Mouse (Mus musculus): ENCODE results near the gene Cript. TPM values are rescaled to one million over a fixed set of nuclear protein-coding genes. Genes with fewer than 3 reads are reported as not detected.

The Cript gene
- total and polyA plus RNA-seq, 3 experiments, result 30.2 to 41.8 TPM; not detected in 1

- Histone ChIP-seq H3K9me3 (replicated peaks; ENCODE audit: insufficient read depth, low read length) (no peaks in the 10 kb centered on the region), H3K27ac (ENCODE audit: control insufficient read depth, low read depth, low read length) (no peak overlapping the region), H3K9ac (ENCODE audit: control insufficient read depth, low read depth, low read length, poor library complexity, severe bottlenecking) (no peak overlapping the region), H3K4me1 (ENCODE audit: control insufficient read depth in 1 of 2, insufficient read depth in 2 of 2, low read length in 2 of 2) (no peaks in the 10 kb centered on the region), H3K36me3 (ENCODE audit: control insufficient read depth in 1 of 2, insufficient read depth in 2 of 2, low read length in 2 of 2) (no peaks in the 10 kb centered on the region), H3K79me2 (ENCODE audit: control insufficient read depth, insufficient read depth, low read length, poor library complexity) (no peaks in the 10 kb centered on the region), H3K4me3 (ENCODE audit: control insufficient read depth in 1 of 2, insufficient read depth in 1 of 2, low read depth in 2 of 2, low read length in 2 of 2) (no peak overlapping the region), H3K27me3 (ENCODE audit: control insufficient read depth in 1 of 2, insufficient read depth in 2 of 2, low read length in 2 of 2) (no peaks in the 10 kb centered on the region)
- no peak for DNase-seq (ENCODE audit: low read depth, low spot score)
- TF ChIP-seq MAZ (IDR thresholded peaks at IDR 0.05; ENCODE audit: low read depth, low read length) (no peak), SIN3A (IDR thresholded peaks at IDR 0.05; ENCODE audit: low read length) (no peak), ELF1 (IDR thresholded peaks at IDR 0.05; ENCODE audit: low read depth, low read length) (no peak), ZKSCAN1 (IDR thresholded peaks at IDR 0.05; ENCODE audit: low read depth, low read length) (no peak), POLR2A (IDR thresholded peaks at IDR 0.05; ENCODE audit: control insufficient read depth in 1 of 2, insufficient read depth in 1 of 2, low read depth in 1 of 2, low read length in 2 of 2, poor library complexity in 1 of 2) (no peak)
These were observed 46.9 kb upstream of the Cript start for GRCm38 (mm10) chr17:86978496-86978895.

GRCm38 (mm10) chr17:86981205-86981604 is 44.1 kb upstream of the Cript start:
- no peaks in the 10 kb centered on the region for H3K4me1 ChIP-seq (ENCODE audit: control insufficient read depth in 1 of 2, insufficient read depth in 2 of 2, low read length in 2 of 2)
- DNase-seq (ENCODE audit: low read depth, low spot score), result no peak
- H3K79me2 ChIP-seq (ENCODE audit: control insufficient read depth, insufficient read depth, low read length, poor library complexity), result no peaks in the 10 kb centered on the region
- H3K27me3 ChIP-seq (ENCODE audit: control insufficient read depth in 1 of 2, insufficient read depth in 2 of 2, low read length in 2 of 2), result no peaks in the 10 kb centered on the region
- no peak overlapping the region for H3K9ac ChIP-seq (ENCODE audit: control insufficient read depth, low read depth, low read length, poor library complexity, severe bottlenecking)
- peak; percentile 75; the same call in 1 of the 2 replicates for TF ChIP-seq POLR2AphosphoS5 (IDR thresholded peaks at IDR 0.05; ENCODE audit: borderline replicate concordance, low read depth, low read length)
- no peak for TF ChIP-seq POLR2A (IDR thresholded peaks at IDR 0.05; ENCODE audit: control insufficient read depth in 1 of 2, insufficient read depth in 1 of 2, low read depth in 1 of 2, low read length in 2 of 2, poor library complexity in 1 of 2)
- TF ChIP-seq ZC3H11A (IDR thresholded peaks at IDR 0.05; ENCODE audit: low read depth, low read length), result no peak
- TF ChIP-seq KAT2A (conservative IDR thresholded peaks at IDR 0.05; ENCODE audit: low read depth, low read length), result no peak
- no peaks in the 10 kb centered on the region for H3K9me3 ChIP-seq (replicated peaks; ENCODE audit: insufficient read depth, low read length)
- no peak overlapping the region for H3K4me3 ChIP-seq (ENCODE audit: control insufficient read depth in 1 of 2, insufficient read depth in 1 of 2, low read depth in 2 of 2, low read length in 2 of 2)
- H3K36me3 ChIP-seq (ENCODE audit: control insufficient read depth in 1 of 2, insufficient read depth in 2 of 2, low read length in 2 of 2), result no peaks in the 10 kb centered on the region
- no peak overlapping the region for H3K27ac ChIP-seq (ENCODE audit: control insufficient read depth, low read depth, low read length)

- DNase-seq (ENCODE audit: low read depth, low spot score), result no peak
- Histone ChIP-seq H3K4me1 (ENCODE audit: control insufficient read depth in 1 of 2, insufficient read depth in 2 of 2, low read length in 2 of 2) (no peaks in the 10 kb centered on the region), H3K27ac (ENCODE audit: control insufficient read depth, low read depth, low read length) (no peak overlapping the region), H3K9me3 (replicated peaks; ENCODE audit: insufficient read depth, low read length) (no peaks in the 10 kb centered on the region), H3K79me2 (ENCODE audit: control insufficient read depth, insufficient read depth, low read length, poor library complexity) (no peaks in the 10 kb centered on the region), H3K4me3 (ENCODE audit: control insufficient read depth in 1 of 2, insufficient read depth in 1 of 2, low read depth in 2 of 2, low read length in 2 of 2) (no peak overlapping the region), H3K9ac (ENCODE audit: control insufficient read depth, low read depth, low read length, poor library complexity, severe bottlenecking) (no peak overlapping the region), H3K36me3 (ENCODE audit: control insufficient read depth in 1 of 2, insufficient read depth in 2 of 2, low read length in 2 of 2) (no peaks in the 10 kb centered on the region), H3K27me3 (ENCODE audit: control insufficient read depth in 1 of 2, insufficient read depth in 2 of 2, low read length in 2 of 2) (no peaks in the 10 kb centered on the region)
- TF ChIP-seq HCFC1 (IDR thresholded peaks at IDR 0.05; ENCODE audit: low read depth, low read length) (no peak), USF1 (IDR thresholded peaks at IDR 0.05; ENCODE audit: low read depth, low read length) (no peak), E2F4 (IDR thresholded peaks at IDR 0.05; ENCODE audit: borderline replicate concordance, low read depth, low read length) (no peak), ETS1 (IDR thresholded peaks at IDR 0.05; ENCODE audit: low read depth, low read length) (no peak), NRF1 (IDR thresholded peaks at IDR 0.05; ENCODE audit: insufficient read depth, low read depth, low read length, poor library complexity, severe bottlenecking) (no peak), SMC3 (IDR thresholded peaks at IDR 0.05; ENCODE audit: low read depth, low read length) (no peak)
These were observed 43.6 kb upstream of the Cript start for GRCm38 (mm10) chr17:86981701-86982100.
